Mouse (Mus musculus) hindbrain, embryonic 13.5 days (tissue): Measurements from ENCODE around the gene Cdc34b. TPM values are rescaled to one million over a fixed set of nuclear protein-coding genes. Genes with fewer than 3 reads are reported as not detected.
"Not testable (repeated sequence)": the region's sequence is repeated elsewhere in the genome, so short reads cannot be mapped to it uniquely, and the experiment has no call there.

Source experiments
- ATAC-seq: fragments of 200-750 bp; cut with Nextera tagmentation; 2 replicates; pipeline ENCODE4 v1.8.0; 2017; ENCODE audit warnings: moderate TSS enrichment; ENCODE audit not compliant: low FRiP score
- H3K27ac ChIP-seq: fragments of 300-500 bp; sonication (generic); 2 replicates; pipeline ENCODE4 v1.5.1; 2015; ENCODE audit warnings: inconsistent platforms, mild to moderate bottlenecking, moderate library complexity
- H3K27me3 ChIP-seq: fragments of 300-500 bp; sonication (generic); 2 replicates; pipeline ENCODE4 v1.6.1; 2015; ENCODE audit warnings: mild to moderate bottlenecking, inconsistent platforms
- H3K36me3 ChIP-seq: fragments of 300-500 bp; sonication (generic); 2 replicates; pipeline ENCODE4 v1.6.1; 2015; ENCODE audit warnings: mild to moderate bottlenecking, inconsistent platforms
- H3K4me1 ChIP-seq: fragments of 300-500 bp; sonication (generic); replicated peaks from 2 replicates; pipeline ENCODE4 v1.6.1; 2015; ENCODE audit warnings: inconsistent platforms
- H3K4me2 ChIP-seq: fragments of 300-500 bp; sonication (generic); 2 replicates; pipeline ENCODE4 v1.6.1; 2015; ENCODE audit warnings: inconsistent platforms, mild to moderate bottlenecking, moderate library complexity
- H3K4me3 ChIP-seq: fragments of 300-500 bp; sonication (generic); 2 replicates; pipeline ENCODE4 v1.5.1; 2015; ENCODE audit warnings: mild to moderate bottlenecking, inconsistent platforms
- H3K9ac ChIP-seq: fragments of 300-500 bp; sonication (generic); 2 replicates; pipeline ENCODE4 v1.6.1; 2015; ENCODE audit warnings: mild to moderate bottlenecking, inconsistent platforms
- H3K9me3 ChIP-seq: fragments of 300-500 bp; sonication (generic); 2 replicates; pipeline ENCODE4 v1.6.1; 2016; ENCODE audit warnings: inconsistent platforms
- WGBS: fragments of 180-500 bp; shearing (Covaris S2); methylation state at CpG from one replicate; pipeline ENCODE4 v1.1.7; 2015; 5-methylcytosine and 5-hydroxymethylcytosine counted together
- polyA plus RNA-seq: library from polyadenylated mRNA; unstranded; fragments of >200 nt; fragmentation: Nextera tagmentation; extraction: Ambion mirVana; gene quantifications from 2 replicates; pipeline ENCODE4 v1.2.1, GENCODE M21; 2015

Cdc34b gene
- polyA plus RNA-seq = 0.14 TPM in 1 of 2 replicates, not detected in the other

- ATAC-seq = no peak
- no peak within 1 kb of the TSS for H3K4me3 ChIP-seq
- no peak within 1 kb of the TSS for H3K9ac ChIP-seq
- H3K4me2 ChIP-seq = no peak within 1 kb of the TSS
- no peaks in the 10 kb centered on the region for H3K36me3 ChIP-seq
- H3K4me1 ChIP-seq = no peaks in the 10 kb centered on the region
- H3K27me3 ChIP-seq = no peaks in the 10 kb centered on the region
- H3K9me3 ChIP-seq = no peaks in the 10 kb centered on the region
- no peak within 1 kb of the TSS for H3K27ac ChIP-seq
- 87% methylated on average over 29 of the region's 29 CpGs for WGBS
These were observed at the start of gene Cdc34b for GRCm38 (mm10) chr11:94741732-94742272. Gene Cdc34b (plus strand): TSS chr11:94741782.

- H3K4me2 ChIP-seq, H3K4me1 ChIP-seq, ATAC-seq, H3K4me3 ChIP-seq, H3K9me3 ChIP-seq, H3K36me3 ChIP-seq, H3K9ac ChIP-seq, H3K27ac ChIP-seq, H3K27me3 ChIP-seq: not testable (repeated sequence)
These were observed 49.1 kb upstream of the Cdc34b start for GRCm38 (mm10) chr11:94692502-94692901.

- Histone ChIP-seq H3K27me3 (no peaks in the 10 kb centered on the region), H3K36me3 (no peaks in the 10 kb centered on the region), H3K27ac (no peak overlapping the region), H3K4me1 (0 out of 2 replicates have a peak, but pooled peaks cover 4% of the 10 kb centered on the region), H3K4me2 (no peak overlapping the region), H3K4me3 (no peak overlapping the region), H3K9me3 (no peaks in the 10 kb centered on the region), H3K9ac (no peak overlapping the region)
- WGBS = 80% methylated on average over 6 of the region's 6 CpGs
- ATAC-seq = no peak
These were observed 46.1 kb upstream of the Cdc34b start for GRCm38 (mm10) chr11:94695508-94695907.

GRCm38 (mm10) chr11:94697140-94697539, 44.4 kb upstream of the Cdc34b start:
- Histone ChIP-seq H3K9me3 (no peaks in the 10 kb centered on the region), H3K27ac (no peak overlapping the region), H3K36me3 (no peaks in the 10 kb centered on the region), H3K27me3 (no peaks in the 10 kb centered on the region), H3K4me3 (no peak overlapping the region), H3K4me1 (peaks cover 16% of the 10 kb centered on the region), H3K9ac (no peak overlapping the region), H3K4me2 (no peak overlapping the region)
- 92% methylated on average over 2 of the region's 2 CpGs for WGBS
- no peak for ATAC-seq

- Histone ChIP-seq H3K4me2 (no peak overlapping the region), H3K4me1 (peaks cover 18% of the 10 kb centered on the region), H3K9me3 (no peaks in the 10 kb centered on the region), H3K4me3 (no peak overlapping the region), H3K36me3 (no peaks in the 10 kb centered on the region), H3K27ac (no peak overlapping the region), H3K9ac (no peak overlapping the region), H3K27me3 (no peaks in the 10 kb centered on the region)
- ATAC-seq = no peak
- WGBS = 47% methylated on average over 13 of the region's 13 CpGs
These were observed 43.7 kb upstream of the Cdc34b start for GRCm38 (mm10) chr11:94697703-94698464.

GRCm38 (mm10) chr11:94699399-94699798, 42.2 kb upstream of the Cdc34b start:
- H3K4me3 ChIP-seq = no peak overlapping the region
- ATAC-seq = no peak
- 100% methylated on average over 3 of the region's 3 CpGs for WGBS

GRCm38 (mm10) chr11:94701401-94702215, 40.0 kb upstream of the Cdc34b start:
- Histone ChIP-seq H3K9me3 (no peaks in the 10 kb centered on the region), H3K36me3 (no peaks in the 10 kb centered on the region), H3K27ac (no peak overlapping the region), H3K27me3 (no peaks in the 10 kb centered on the region), H3K4me1 (peaks cover 18% of the 10 kb centered on the region), H3K4me3 (no peak overlapping the region), H3K4me2 (0 out of 2 replicates have a peak overlapping the region, but pooled peaks have one; percentile 3), H3K9ac (no peak overlapping the region)
- 59% methylated on average over 27 of the region's 27 CpGs for WGBS
- ATAC-seq = no peak

More at GRCm38 (mm10) chr11:94699399-94699798, 42.2 kb upstream of the Cdc34b start:
- no peak overlapping the region for H3K9ac ChIP-seq
- no peak overlapping the region for H3K4me2 ChIP-seq
- no peak overlapping the region for H3K27ac ChIP-seq
- H3K9me3 ChIP-seq = no peaks in the 10 kb centered on the region
- peaks cover 18% of the 10 kb centered on the region for H3K4me1 ChIP-seq
- no peaks in the 10 kb centered on the region for H3K27me3 ChIP-seq
- H3K36me3 ChIP-seq = no peaks in the 10 kb centered on the region

GRCm38 (mm10) chr11:94702216-94702610, 39.4 kb upstream of the Cdc34b start:
- no peaks in the 10 kb centered on the region for H3K36me3 ChIP-seq
- H3K4me2 ChIP-seq = no peak overlapping the region
- no peak overlapping the region for H3K9ac ChIP-seq
- peaks cover 18% of the 10 kb centered on the region for H3K4me1 ChIP-seq
- H3K4me3 ChIP-seq = no peak overlapping the region
- 45% methylated on average over 3 of the region's 3 CpGs for WGBS
- no peak for ATAC-seq
- no peaks in the 10 kb centered on the region for H3K27me3 ChIP-seq
- H3K27ac ChIP-seq = no peak overlapping the region
- H3K9me3 ChIP-seq = no peaks in the 10 kb centered on the region

- Histone ChIP-seq H3K9me3 (no peaks in the 10 kb centered on the region), H3K4me2 (no peak overlapping the region), H3K9ac (no peak overlapping the region), H3K36me3 (no peaks in the 10 kb centered on the region), H3K4me1 (peaks cover 13% of the 10 kb centered on the region), H3K27ac (no peak overlapping the region), H3K4me3 (no peak overlapping the region), H3K27me3 (no peaks in the 10 kb centered on the region)
- no peak for ATAC-seq
- 39% methylated on average over 7 of the region's 7 CpGs for WGBS
These were observed 37.6 kb upstream of the Cdc34b start for GRCm38 (mm10) chr11:94704020-94704419.

- no peaks in the 10 kb centered on the region for H3K36me3 ChIP-seq
- H3K27ac ChIP-seq = no peak within 1 kb of the TSS
- ATAC-seq = no peak
- H3K9me3 ChIP-seq = no peaks in the 10 kb centered on the region
- H3K4me3 ChIP-seq = no peak within 1 kb of the TSS
- H3K4me1 ChIP-seq = peaks cover 13% of the 10 kb centered on the region
- H3K4me2 ChIP-seq = no peak within 1 kb of the TSS
- H3K9ac ChIP-seq = no peak within 1 kb of the TSS
- WGBS = 61% methylated on average over 5 of the region's 5 CpGs
- H3K27me3 ChIP-seq = no peaks in the 10 kb centered on the region
These were observed 37.1 kb upstream of the Cdc34b start, which contains the start of gene Gm11541 for GRCm38 (mm10) chr11:94704472-94704871. Gene Gm11541 (minus strand): TSS chr11:94704499.

- Histone ChIP-seq H3K4me2 (no peak overlapping the region), H3K9ac (no peak overlapping the region), H3K27me3 (0 out of 2 replicates have a peak, but pooled peaks cover 3% of the 10 kb centered on the region), H3K4me1 (peaks cover 12% of the 10 kb centered on the region), H3K36me3 (no peaks in the 10 kb centered on the region), H3K4me3 (no peak overlapping the region), H3K9me3 (no peaks in the 10 kb centered on the region), H3K27ac (no peak overlapping the region)
- no peak for ATAC-seq
- 56% methylated on average over 11 of the region's 11 CpGs for WGBS
These were observed 28.2 kb upstream of the Cdc34b start for GRCm38 (mm10) chr11:94713246-94713860.

- Histone ChIP-seq H3K27me3 (0 out of 2 replicates have a peak, but pooled peaks cover 3% of the 10 kb centered on the region), H3K27ac (no peak overlapping the region), H3K4me1 (peaks cover 12% of the 10 kb centered on the region), H3K36me3 (no peaks in the 10 kb centered on the region), H3K4me3 (no peak overlapping the region), H3K4me2 (no peak overlapping the region), H3K9ac (no peak overlapping the region), H3K9me3 (no peaks in the 10 kb centered on the region)
- 73% methylated on average over 5 of the region's 5 CpGs for WGBS
- no peak for ATAC-seq
These were observed 26.0 kb upstream of the Cdc34b start for GRCm38 (mm10) chr11:94715622-94716021.
